Mouse (Mus musculus): ENCODE data around the gene Tff1.

Gene Tff1

GRCm38 (mm10) chr17:31165127-31165526 is at the start of gene Tff1:
Gene Tff1 (minus strand): TSS chr17:31165277.
- no peak for DNase-seq

GRCm38 (mm10) chr17:31211881-31212280 is 46.8 kb upstream of the Tff1 start:
- no peak for DNase-seq

- no peak for DNase-seq
Observed at GRCm38 (mm10) chr17:31210299-31210698, 45.2 kb upstream of the Tff1 start.

- DNase-seq: no peak
Observed at GRCm38 (mm10) chr17:31209376-31209930, 44.4 kb upstream of the Tff1 start.

- DNase-seq: no peak
Observed at GRCm38 (mm10) chr17:31208654-31209053, 43.6 kb upstream of the Tff1 start.

- DNase-seq: no peak
Observed at GRCm38 (mm10) chr17:31207771-31208334, 42.8 kb upstream of the Tff1 start, which contains the start of gene Ubash3a. Gene Ubash3a (plus strand): TSS chr17:31207873.

- no peak for DNase-seq
Observed at GRCm38 (mm10) chr17:31198877-31199276, 33.8 kb upstream of the Tff1 start, which contains the start of gene Tmprss3. Gene Tmprss3 (minus strand): TSS chr17:31198977.

- DNase-seq: no peak
Observed at GRCm38 (mm10) chr17:31196283-31196682, 31.2 kb upstream of the Tff1 start.

GRCm38 (mm10) chr17:31195207-31195606 is 30.1 kb upstream of the Tff1 start:
- no peak for DNase-seq

GRCm38 (mm10) chr17:31193360-31193759 is 28.3 kb upstream of the Tff1 start:
- DNase-seq: no peak

- DNase-seq: no peak
Observed at GRCm38 (mm10) chr17:31192663-31193062, 27.6 kb upstream of the Tff1 start.

- DNase-seq: no peak
Observed at GRCm38 (mm10) chr17:31191825-31192224, 26.7 kb upstream of the Tff1 start.

GRCm38 (mm10) chr17:31187370-31187769 is 22.3 kb upstream of the Tff1 start:
- DNase-seq: peak; percentile 62 to 65

GRCm38 (mm10) chr17:31184269-31184990 is 19.4 kb upstream of the Tff1 start:
- DNase-seq: peak; percentile 52 to 64

- DNase-seq: peak; percentile 39 to 54
Observed at GRCm38 (mm10) chr17:31183180-31183974, 18.3 kb upstream of the Tff1 start.

- DNase-seq: no peak
Observed at GRCm38 (mm10) chr17:31181490-31181889, 16.4 kb upstream of the Tff1 start.

- DNase-seq: no peak
Observed at GRCm38 (mm10) chr17:31176321-31176720, 11.2 kb upstream of the Tff1 start.

- no peak for DNase-seq
Observed at GRCm38 (mm10) chr17:31169796-31170195, 4.7 kb upstream of the Tff1 start.

- no peak for DNase-seq
Observed at GRCm38 (mm10) chr17:31163821-31164220, 1.3 kb downstream of the Tff1 start.

- DNase-seq: no peak
Observed at GRCm38 (mm10) chr17:31162607-31163006, 2.5 kb downstream of the Tff1 start.

- no peak for DNase-seq
Observed at GRCm38 (mm10) chr17:31160291-31160690, 4.8 kb downstream of the Tff1 start.

GRCm38 (mm10) chr17:31157921-31158320 is 7.2 kb downstream of the Tff1 start:
- DNase-seq: no peak

GRCm38 (mm10) chr17:31153785-31154184 is 11.3 kb downstream of the Tff1 start:
- DNase-seq: no peak
